In the genomic region with DNA sequence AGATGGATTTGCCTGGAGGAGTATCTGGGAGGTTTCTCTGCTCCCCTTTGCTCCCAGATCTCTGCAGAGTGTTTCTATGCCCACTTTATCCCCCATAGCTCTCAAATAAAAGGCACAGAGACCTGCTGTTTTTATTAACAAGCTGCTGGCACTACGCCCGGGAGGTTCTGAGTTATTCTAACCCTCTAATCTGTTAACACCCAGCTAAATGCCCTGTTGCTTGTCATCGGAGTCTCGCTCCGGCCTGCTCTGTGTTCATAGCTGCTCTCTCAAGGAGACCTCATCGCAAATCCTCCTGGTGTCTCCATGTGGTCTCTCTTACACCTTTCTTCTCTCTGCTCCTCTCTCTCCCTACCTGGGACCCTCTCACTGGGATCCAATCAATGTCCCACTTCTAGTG, we compare ENCODE assay signal across 11 mouse cellular contexts. TPM values are rescaled to one million over a fixed set of nuclear protein-coding genes. Genes with fewer than 3 reads are reported as not detected.
A peak's percentile ranks its signal among the peaks of the same experiment; 100 is the strongest.
DNase-seq lines count a peak whose midpoint lies in the region; ATAC-seq and TF ChIP-seq lines count a peak whose summit lies in the region.
"Had no signal": no experiment of that assay in that cellular context is flagged by ENCODE, and none has a peak within 500 bp of the region (broad histone marks: within the 10 kb centered on the region; RNA-seq: fewer than 3 reads in every experiment).

No protein-coding gene starts in this region.

- 0 out of 2 replicates have a peak overlapping the region, but pooled peaks have one; percentile 25 for H3K9ac ChIP-seq in heart, postnatal 0 days (replicated peaks; ENCODE audit: low read depth, low read length)
- H3K9ac ChIP-seq in stomach, postnatal 0 days (ENCODE audit: low read length) = no peak overlapping the region
- H3K9ac ChIP-seq: embryonic facial prominence, embryonic 12.5 days had no signal

- TF ChIP-seq EP300 in heart, postnatal 0 days (IDR thresholded peaks at IDR 0.05; ENCODE audit: low read depth) = 0 out of 2 replicates have a peak, but pooled peaks have one; percentile 34
- TF ChIP-seq EP300 in stomach, postnatal 0 days (optimal IDR thresholded peaks at IDR 0.05) = no peak

- H3K4me3 ChIP-seq in heart, postnatal 0 days (ENCODE audit: low read depth, low read length) = no peak overlapping the region
- H3K4me3 ChIP-seq in stomach, postnatal 0 days (ENCODE audit: low read depth, low read length) = no peak overlapping the region
- H3K4me3 ChIP-seq: embryonic facial prominence, embryonic 12.5 days had no signal

- ATAC-seq in heart, postnatal 0 days (ENCODE audit: insufficient read depth, low read depth) = peak; percentile 86
- no peak for ATAC-seq in stomach, postnatal 0 days (ENCODE audit: low FRiP score, low TSS enrichment)
- ATAC-seq: CD4-positive, CD25-positive, alpha-beta regulatory T cell, adult 4 months had no signal

- no peaks in the 10 kb centered on the region for H3K27me3 ChIP-seq in heart, postnatal 0 days (ENCODE audit: control insufficient read depth, insufficient read depth, low read length)
- no peaks in the 10 kb centered on the region for H3K27me3 ChIP-seq in stomach, postnatal 0 days (ENCODE audit: control insufficient read depth, insufficient read depth, low read length)
- H3K27me3 ChIP-seq: embryonic facial prominence, embryonic 12.5 days had no signal

- intact Hi-C loops in heart, postnatal 25 days (cut with DNase I) = no loop called here

- no peak overlapping the region for H3K4me2 ChIP-seq in heart, postnatal 0 days (ENCODE audit: low read depth, low read length)
- no peak overlapping the region for H3K4me2 ChIP-seq in stomach, postnatal 0 days (replicated peaks; ENCODE audit: low read depth)
- H3K4me2 ChIP-seq: embryonic facial prominence, embryonic 12.5 days had no signal

- peak; percentile 93 for DNase-seq in heart, adult 11 months
- no peak for DNase-seq in heart, postnatal 25 days (ENCODE audit: low spot score)
- peak; percentile 36 for DNase-seq in retina, postnatal 7 days (ENCODE audit: low read depth, low spot score)
- DNase-seq in retina, embryonic 14.5 days (ENCODE audit: low spot score) = no peak
- peak; percentile 74 for DNase-seq in heart, postnatal 0 days (ENCODE audit: low spot score)
- peak; percentile 17 for DNase-seq in stomach, postnatal 0 days (ENCODE audit: low spot score)
- DNase-seq in urinary bladder, postnatal 10 days (ENCODE audit: low spot score) = no peak
- no peak for DNase-seq in lung, adult 18-20 months
- DNase-seq: gastrocnemius, postnatal 14 days had no signal

- peak overlapping the region; percentile 77 for H3K27ac ChIP-seq in heart, postnatal 0 days (ENCODE audit: low read depth)
- H3K27ac ChIP-seq in stomach, postnatal 0 days (replicated peaks) = no peak overlapping the region
- H3K27ac ChIP-seq: embryonic facial prominence, embryonic 12.5 days had no signal

- no peaks in the 10 kb centered on the region for H3K36me3 ChIP-seq in heart, postnatal 0 days (replicated peaks; ENCODE audit: control insufficient read depth, insufficient read depth, low read length)
- no peaks in the 10 kb centered on the region for H3K36me3 ChIP-seq in stomach, postnatal 0 days (ENCODE audit: control insufficient read depth, insufficient read depth, low read length)
- H3K36me3 ChIP-seq: embryonic facial prominence, embryonic 12.5 days had no signal

- H3K4me1 ChIP-seq in heart, postnatal 0 days (ENCODE audit: control insufficient read depth, insufficient read depth) = no peaks in the 10 kb centered on the region
- no peaks in the 10 kb centered on the region for H3K4me1 ChIP-seq in stomach, postnatal 0 days (replicated peaks; ENCODE audit: control insufficient read depth, insufficient read depth)
- H3K4me1 ChIP-seq: embryonic facial prominence, embryonic 12.5 days had no signal

- TF ChIP-seq CTCF in heart, postnatal 0 days (IDR thresholded peaks at IDR 0.05; ENCODE audit: low read depth) = no peak
- no peak for TF ChIP-seq CTCF in stomach, postnatal 0 days (IDR thresholded peaks at IDR 0.05; ENCODE audit: low read depth)

- H3K9me3 ChIP-seq in heart, postnatal 0 days (replicated peaks; ENCODE audit: control insufficient read depth, low read length) = no peaks in the 10 kb centered on the region
- H3K9me3 ChIP-seq in stomach, postnatal 0 days (ENCODE audit: control insufficient read depth, low read length) = no peaks in the 10 kb centered on the region
- H3K9me3 ChIP-seq: embryonic facial prominence, embryonic 12.5 days had no signal

- 8% methylated on average over 6 of the region's 6 CpGs for WGBS in heart, postnatal 0 days
- WGBS in stomach, postnatal 0 days = 36% methylated on average over 6 of the region's 6 CpGs

RNA-seq across cellular contexts. Expression of a gene that starts 26.4 kb away (rescaled TPM):
- 1 to 10 TPM; 4.7 to 5.7 TPM for total RNA-seq in heart, postnatal 25 days (2021)
- 2.3 and 9.0 TPM in 2 replicates for total RNA-seq in heart, postnatal 0 days (2014; rRNA removed; ENCODE audit: low replicate concordance)
- 9.6 and 9.9 TPM in 2 replicates for polyA plus RNA-seq in heart, postnatal 0 days (2015; fragmentation: Nextera tagmentation; extraction: Ambion mirVana)
- 26.0 and 27.7 TPM in 2 replicates for polyA plus RNA-seq in stomach, postnatal 0 days (2015; fragmentation: Nextera tagmentation; extraction: Ambion mirVana)

RNA-seq across cellular contexts. Expression of a gene that starts 27.0 kb away (rescaled TPM):
- 100 to 1,000 TPM in 1 of 2 experiments, 10 to 100 TPM in 1; 97.3 to 109 TPM for total RNA-seq in heart, postnatal 25 days (2021)
- total RNA-seq in heart, postnatal 0 days (2014; rRNA removed; ENCODE audit: low replicate concordance) = 74.3 and 97.5 TPM in 2 replicates
- 87.4 and 88.3 TPM in 2 replicates for polyA plus RNA-seq in heart, postnatal 0 days (2015; fragmentation: Nextera tagmentation; extraction: Ambion mirVana)
- polyA plus RNA-seq in stomach, postnatal 0 days (2015; fragmentation: Nextera tagmentation; extraction: Ambion mirVana) = 141 and 150 TPM in 2 replicates

Comparison
In these comparisons a context has a peak if more than half of its experiments do, and no peak if none do; other contexts are left out.
1. DNase-seq: peak in heart, adult 11 months (single experiment), retina, postnatal 7 days (single experiment), heart, postnatal 0 days (single experiment) and stomach, postnatal 0 days (single experiment); none in heart, postnatal 25 days (single experiment), retina, embryonic 14.5 days (single experiment), urinary bladder, postnatal 10 days (single experiment) and lung, adult 18-20 months (0 of 2).